Mouse (Mus musculus): ENCODE data around the gene Ppp1r13l.

DNA sequence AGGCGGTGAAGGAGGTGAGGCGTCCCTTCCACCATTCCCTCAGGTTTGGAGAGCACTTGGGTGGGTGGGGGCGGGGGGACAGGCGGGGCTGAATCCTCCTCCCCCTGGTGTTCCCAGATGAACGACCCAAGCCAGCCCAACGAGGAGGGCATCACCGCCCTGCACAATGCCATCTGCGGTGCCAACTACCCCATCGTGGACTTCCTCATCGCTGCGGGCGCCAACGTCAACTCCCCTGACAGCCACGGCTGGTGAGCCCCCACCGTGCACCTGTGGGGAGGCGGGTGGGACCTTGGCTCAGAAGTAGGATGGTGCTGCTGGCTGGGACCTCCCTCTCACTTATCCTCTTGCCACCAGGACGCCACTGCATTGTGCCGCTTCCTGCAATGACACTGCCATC, 15.8 kb downstream of the Ppp1r13l start:
- TF ChIP-seq GATA1 (IDR thresholded peaks at IDR 0.05; ENCODE audit: low read length) = no peak
- TF ChIP-seq TAL1 (IDR thresholded peaks at IDR 0.05; ENCODE audit: low read length) = no peak

Measured in erythroblast, embryonic 14.5 days (primary cell).